Mouse (Mus musculus) yolk sac, embryonic 10.5 days (tissue): ENCODE results near the gene Arid5b.
A peak's percentile ranks its signal among the peaks of the same experiment; 100 is the strongest.

ENCODE experiments used
- DNase-seq: peaks from one replicate; pipeline ENCODE4 v3.0.0-alpha.2; 2017; ENCODE audit warnings: low spot score

The Arid5b gene

GRCm38 (mm10) chr10:68136480-68137083 is 142.0 kb downstream of the Arid5b start:
- peak; percentile 88 for DNase-seq

- DNase-seq, result no peak
Observed at GRCm38 (mm10) chr10:68136051-68136450, 142.5 kb downstream of the Arid5b start.

- no peak for DNase-seq
Observed at GRCm38 (mm10) chr10:68135416-68135815, 143.1 kb downstream of the Arid5b start.

GRCm38 (mm10) chr10:68134549-68134948 is 144.0 kb downstream of the Arid5b start:
- no peak for DNase-seq

GRCm38 (mm10) chr10:68134071-68134470 is 144.5 kb downstream of the Arid5b start:
- DNase-seq, result no peak

GRCm38 (mm10) chr10:68132636-68133035 is 145.9 kb downstream of the Arid5b start:
- DNase-seq, result no peak

- no peak for DNase-seq
Observed at GRCm38 (mm10) chr10:68132154-68132553, 146.4 kb downstream of the Arid5b start.

GRCm38 (mm10) chr10:68129651-68130050 is 148.9 kb downstream of the Arid5b start:
- no peak for DNase-seq

GRCm38 (mm10) chr10:68129009-68129408 is 149.5 kb downstream of the Arid5b start:
- DNase-seq, result no peak

GRCm38 (mm10) chr10:68128441-68128848 is 150.1 kb downstream of the Arid5b start:
- no peak for DNase-seq

GRCm38 (mm10) chr10:68127604-68128256 is 150.8 kb downstream of the Arid5b start:
- DNase-seq, result peak; percentile 45

- peak; percentile 59 for DNase-seq
Observed at GRCm38 (mm10) chr10:68127104-68127503, 151.4 kb downstream of the Arid5b start.

- no peak for DNase-seq
Observed at GRCm38 (mm10) chr10:68126551-68126950, 152.0 kb downstream of the Arid5b start.

GRCm38 (mm10) chr10:68125919-68126550 is 152.5 kb downstream of the Arid5b start:
- no peak for DNase-seq

GRCm38 (mm10) chr10:68124985-68125384 is 153.6 kb downstream of the Arid5b start:
- peak; percentile 31 for DNase-seq

- DNase-seq, result no peak
Observed at GRCm38 (mm10) chr10:68123446-68123845, 155.1 kb downstream of the Arid5b start.

- no peak for DNase-seq
Observed at GRCm38 (mm10) chr10:68121960-68122359, 156.6 kb downstream of the Arid5b start.

GRCm38 (mm10) chr10:68121251-68121650 is 157.3 kb downstream of the Arid5b start:
- no peak for DNase-seq

GRCm38 (mm10) chr10:68120011-68120410 is 158.5 kb downstream of the Arid5b start:
- DNase-seq, result no peak

GRCm38 (mm10) chr10:68119285-68119684 is 159.3 kb downstream of the Arid5b start:
- DNase-seq, result no peak

- no peak for DNase-seq
Observed at GRCm38 (mm10) chr10:68114955-68115354, 163.6 kb downstream of the Arid5b start.

GRCm38 (mm10) chr10:68113645-68114044 is 164.9 kb downstream of the Arid5b start:
- DNase-seq, result no peak

GRCm38 (mm10) chr10:68112983-68113382 is 165.6 kb downstream of the Arid5b start:
- DNase-seq, result no peak
